Mouse (Mus musculus): Measurements from ENCODE around the gene Sgsm1.
"Not testable (repeated sequence)": the region's sequence is repeated elsewhere in the genome, so short reads cannot be mapped to it uniquely, and the experiment has no call there.

The Sgsm1 gene

GRCm38 (mm10) chr5:113310377-113311003 lies at the start of gene Sgsm1:
Sgsm1 (minus strand) TSS chr5:113310786.
- peak; percentile 34 to 36 for DNase-seq (ENCODE audit: low spot score in 2 of 2)

GRCm38 (mm10) chr5:113358833-113359232 lies 48.2 kb upstream of the Sgsm1 start:
- DNase-seq (ENCODE audit: low spot score in 2 of 2): no peak

GRCm38 (mm10) chr5:113357656-113358055 lies 47.1 kb upstream of the Sgsm1 start:
- DNase-seq (ENCODE audit: low spot score in 2 of 2): no peak

- DNase-seq (ENCODE audit: low spot score in 2 of 2): no peak
Measured at GRCm38 (mm10) chr5:113357186-113357585, 46.6 kb upstream of the Sgsm1 start, which contains the start of gene Aym1. Aym1 (plus strand) TSS chr5:113357294.

- no peak for DNase-seq (ENCODE audit: low spot score in 2 of 2)
Measured at GRCm38 (mm10) chr5:113354311-113354710, 43.7 kb upstream of the Sgsm1 start.

GRCm38 (mm10) chr5:113352636-113353035 lies 42.0 kb upstream of the Sgsm1 start:
- no peak for DNase-seq (ENCODE audit: low spot score in 2 of 2)

GRCm38 (mm10) chr5:113351768-113352167 lies 41.2 kb upstream of the Sgsm1 start:
- DNase-seq (ENCODE audit: low spot score in 2 of 2): no peak

- DNase-seq (ENCODE audit: low spot score in 2 of 2): no peak
Measured at GRCm38 (mm10) chr5:113349810-113350209, 39.2 kb upstream of the Sgsm1 start.

GRCm38 (mm10) chr5:113349226-113349625 lies 38.6 kb upstream of the Sgsm1 start:
- DNase-seq (ENCODE audit: low spot score in 2 of 2): no peak

- no peak for DNase-seq (ENCODE audit: low spot score in 2 of 2)
Measured at GRCm38 (mm10) chr5:113348597-113348996, 38.0 kb upstream of the Sgsm1 start.

- DNase-seq (ENCODE audit: low spot score in 2 of 2): no peak
Measured at GRCm38 (mm10) chr5:113347593-113347992, 37.0 kb upstream of the Sgsm1 start.

- not testable (repeated sequence) for DNase-seq (ENCODE audit: low spot score in 2 of 2)
Measured at GRCm38 (mm10) chr5:113346651-113347050, 36.1 kb upstream of the Sgsm1 start.

- DNase-seq (ENCODE audit: low spot score in 2 of 2): no peak
Measured at GRCm38 (mm10) chr5:113345781-113346180, 35.2 kb upstream of the Sgsm1 start.

GRCm38 (mm10) chr5:113344635-113345386 lies 34.2 kb upstream of the Sgsm1 start:
- DNase-seq (ENCODE audit: low spot score in 2 of 2): no peak

- no peak for DNase-seq (ENCODE audit: low spot score in 2 of 2)
Measured at GRCm38 (mm10) chr5:113336281-113336680, 25.7 kb upstream of the Sgsm1 start.

- no peak for DNase-seq (ENCODE audit: low spot score in 2 of 2)
Measured at GRCm38 (mm10) chr5:113335732-113336131, 25.1 kb upstream of the Sgsm1 start.

- DNase-seq (ENCODE audit: low spot score in 2 of 2): no peak
Measured at GRCm38 (mm10) chr5:113334621-113335530, 24.3 kb upstream of the Sgsm1 start.

GRCm38 (mm10) chr5:113332899-113333298 lies 22.3 kb upstream of the Sgsm1 start:
- no peak for DNase-seq (ENCODE audit: low spot score in 2 of 2)

GRCm38 (mm10) chr5:113332239-113332638 lies 21.7 kb upstream of the Sgsm1 start:
- no peak for DNase-seq (ENCODE audit: low spot score in 2 of 2)

- no peak for DNase-seq (ENCODE audit: low spot score in 2 of 2)
Measured at GRCm38 (mm10) chr5:113330202-113330601, 19.6 kb upstream of the Sgsm1 start.

GRCm38 (mm10) chr5:113329463-113329862 lies 18.9 kb upstream of the Sgsm1 start:
- no peak for DNase-seq (ENCODE audit: low spot score in 2 of 2)
